Mouse (Mus musculus) c-Kit-positive CD71-negative TER-119-negative erythroid progenitor cells, embryonic 14.5 days (primary cell): ENCODE data around the gene Fkbp9.
"Not testable (repeated sequence)": the region's sequence is repeated elsewhere in the genome, so short reads cannot be mapped to it uniquely, and the experiment has no call there.

ENCODE experiments used
- DNase-seq: peaks from one replicate; pipeline ENCODE4 v3.0.0-alpha.2; 2013; ENCODE audit warnings: low read depth

Gene Fkbp9

DNA sequence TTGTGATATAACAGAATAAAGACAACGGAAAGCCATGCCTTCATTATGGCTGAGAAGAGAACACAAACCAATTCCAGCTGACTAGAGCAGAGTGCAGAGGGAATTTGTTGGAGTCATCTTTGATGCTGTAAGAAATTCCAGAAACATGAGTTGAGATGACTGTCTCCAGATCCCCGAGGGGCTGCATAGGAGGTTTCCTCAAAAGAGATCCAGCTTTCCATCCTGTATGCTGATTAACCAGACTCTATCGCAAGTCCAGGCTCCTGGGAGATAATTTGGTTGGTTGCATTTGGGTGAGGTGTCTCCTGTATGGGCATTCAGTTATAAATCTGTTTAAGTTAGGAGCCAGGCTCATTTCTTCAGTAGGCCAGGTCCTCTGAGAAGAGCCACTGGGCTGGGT, 5.8 kb downstream of the Fkbp9 start:
- DNase-seq = no peak

DNA sequence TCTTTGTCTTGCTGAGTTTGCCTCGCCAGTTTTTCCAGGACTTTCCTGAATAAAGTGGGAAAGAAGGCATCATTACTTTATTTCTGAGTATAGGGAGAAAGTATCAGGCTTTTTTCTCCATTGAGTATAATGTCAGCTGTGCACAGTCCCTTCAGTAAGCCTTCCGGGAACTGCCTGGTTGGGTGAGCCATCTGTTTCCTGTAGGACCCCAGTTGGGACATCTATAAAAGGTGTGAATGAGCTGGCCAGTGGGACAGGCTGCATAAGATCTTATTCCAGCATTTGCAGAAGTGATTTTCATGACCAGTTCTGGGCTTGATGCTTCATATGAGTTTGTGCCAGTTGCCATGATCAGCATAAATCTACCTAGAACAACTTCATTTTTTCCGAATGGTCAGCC, 11.4 kb downstream of the Fkbp9 start:
- DNase-seq = no peak

DNA sequence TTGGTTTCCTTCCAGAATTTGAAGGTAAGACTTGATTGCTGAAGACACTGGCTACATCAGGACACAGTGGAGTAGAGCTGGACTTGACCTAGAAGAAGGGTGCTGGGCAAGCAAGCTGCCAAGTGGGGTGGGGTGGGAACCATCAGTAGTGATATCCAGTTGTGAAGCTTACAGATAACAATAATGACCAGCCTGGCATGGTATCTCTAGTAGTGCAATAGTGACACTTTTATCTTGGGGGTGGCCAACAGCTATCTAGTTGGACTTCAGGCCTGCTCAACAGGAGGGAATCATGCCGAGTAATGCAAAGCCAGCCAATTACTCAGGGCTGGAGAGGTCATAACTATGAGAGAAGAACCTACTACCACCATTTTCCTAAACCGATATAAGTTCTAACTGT, 12.5 kb downstream of the Fkbp9 start:
- no peak for DNase-seq

DNA sequence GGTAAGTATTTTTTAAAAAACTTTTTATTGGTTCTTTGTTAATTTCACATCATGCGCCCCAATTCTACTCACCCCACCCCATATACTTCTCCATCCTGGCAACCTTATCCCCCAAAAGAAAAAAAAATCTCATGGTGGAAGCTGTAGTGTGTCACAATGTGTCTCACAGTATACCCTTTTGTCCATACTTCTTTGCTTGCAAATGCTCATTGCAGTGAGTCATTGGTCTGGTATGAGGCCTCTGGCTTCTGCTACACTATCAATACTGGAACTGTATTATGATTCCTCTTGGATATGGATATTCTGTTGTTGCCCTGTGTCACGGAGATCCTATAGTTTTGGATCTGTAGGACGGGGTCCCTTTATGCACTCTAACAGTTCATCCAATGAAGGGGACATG, 17.1 kb downstream of the Fkbp9 start:
- DNase-seq = no peak

DNA sequence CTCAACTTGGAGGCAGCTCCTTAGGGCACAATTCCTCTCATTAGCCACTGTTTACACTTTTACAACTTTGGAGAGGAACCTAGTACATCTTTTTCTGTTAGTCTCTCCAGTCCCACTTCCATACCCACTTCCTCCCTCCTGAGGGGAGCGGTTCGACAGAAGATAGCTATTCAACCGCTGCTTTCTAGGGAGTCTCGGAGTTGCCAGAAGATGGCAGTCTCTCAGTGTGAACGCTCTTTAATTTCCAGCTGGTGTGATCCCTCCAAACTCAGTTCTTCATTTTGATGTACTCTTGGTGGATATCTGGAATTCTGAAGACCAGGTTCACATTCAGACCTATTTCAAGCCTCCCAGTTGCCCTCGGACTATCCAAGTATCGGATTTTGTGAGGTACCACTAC, 18.5 kb downstream of the Fkbp9 start:
- no peak for DNase-seq

DNA sequence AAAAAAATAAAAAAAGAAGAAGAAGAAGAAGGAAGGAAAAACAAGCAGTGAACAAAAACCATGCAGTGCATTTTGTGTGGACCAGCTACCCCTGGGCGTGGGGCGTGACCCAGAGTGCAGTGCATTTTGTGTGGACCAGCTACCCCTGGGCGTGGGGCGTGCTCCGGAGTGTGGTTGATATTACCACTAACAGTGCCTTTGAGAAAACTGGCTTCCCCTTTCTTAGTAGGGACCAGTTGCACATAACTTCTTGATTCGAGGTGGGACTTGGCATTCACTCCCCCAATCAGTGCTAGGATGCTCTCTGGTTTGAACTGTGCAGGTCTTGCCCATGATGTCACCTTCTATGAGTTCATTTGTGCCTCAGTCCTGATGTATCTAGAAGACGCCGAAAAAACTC, 22.9 kb downstream of the Fkbp9 start:
- no peak for DNase-seq

DNA sequence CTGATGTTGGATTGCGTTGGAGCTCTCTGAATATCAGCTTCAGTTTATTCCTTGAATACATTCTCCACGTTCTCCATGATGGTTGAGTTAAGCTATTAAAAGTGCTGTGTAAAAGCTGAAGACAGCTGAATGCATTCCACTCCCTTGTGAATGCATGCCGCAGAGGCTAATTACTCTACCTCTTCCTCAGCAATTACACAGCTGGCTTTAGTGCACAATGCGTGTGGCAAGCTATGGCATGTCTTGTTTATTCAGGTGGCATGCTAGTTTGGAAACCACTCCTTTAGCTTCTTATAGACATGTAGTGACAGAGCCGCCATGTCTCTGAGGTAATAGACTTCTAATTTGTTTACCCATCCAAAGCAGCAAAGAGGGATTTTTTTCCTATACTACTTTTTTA, 24.9 kb downstream of the Fkbp9 start:
- no peak for DNase-seq

DNA sequence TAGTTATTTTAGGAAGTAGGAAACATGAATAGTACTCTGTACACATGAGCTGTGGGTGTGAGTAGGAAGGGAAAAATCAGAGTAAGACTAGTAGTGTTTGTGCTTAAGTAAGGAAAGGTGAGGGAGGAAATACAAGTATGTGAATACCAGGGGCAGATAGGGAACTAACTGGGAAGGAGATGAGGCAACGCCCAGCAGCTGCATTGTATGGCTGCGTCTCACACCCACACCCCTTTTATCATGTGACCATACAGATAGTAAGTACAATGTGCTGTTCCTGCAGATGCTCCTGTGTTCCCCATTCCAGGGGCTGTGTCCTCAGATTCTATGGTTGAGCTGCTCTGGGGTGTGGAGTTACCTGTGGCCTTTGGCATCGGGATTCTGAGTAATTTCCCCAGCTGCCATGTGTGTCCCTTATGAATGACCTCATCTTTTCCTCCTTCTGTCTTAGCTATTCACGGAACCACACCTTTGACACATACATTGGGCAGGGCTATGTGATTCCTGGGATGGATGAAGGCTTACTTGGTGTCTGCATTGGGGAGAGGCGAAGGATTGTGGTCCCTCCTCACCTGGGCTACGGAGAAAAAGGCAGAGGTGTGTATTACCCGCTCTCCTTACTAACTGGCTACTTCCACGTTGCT, 28.5 kb downstream of the Fkbp9 start:
- no peak for DNase-seq

DNA sequence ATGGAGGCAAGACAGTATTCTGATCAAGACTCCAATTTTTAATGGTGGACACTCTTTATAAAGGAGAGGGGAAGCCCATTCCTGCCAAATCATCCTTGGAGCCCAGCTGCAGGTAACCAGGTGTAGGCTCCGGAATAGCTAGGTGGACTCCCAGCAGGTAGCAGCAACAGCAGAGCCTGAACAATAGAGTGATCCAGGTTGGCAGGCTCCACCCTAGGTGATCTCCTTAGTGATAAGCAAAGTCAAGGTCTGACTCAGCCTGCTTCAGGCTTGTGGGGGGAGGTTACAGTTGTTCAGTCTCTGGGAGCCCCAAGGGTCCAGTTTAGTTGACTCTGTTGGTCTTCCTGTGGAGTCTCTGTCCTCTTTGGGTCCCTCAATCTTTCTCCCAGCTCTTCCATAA, 35.0 kb downstream of the Fkbp9 start:
- not testable (repeated sequence) for DNase-seq

DNA sequence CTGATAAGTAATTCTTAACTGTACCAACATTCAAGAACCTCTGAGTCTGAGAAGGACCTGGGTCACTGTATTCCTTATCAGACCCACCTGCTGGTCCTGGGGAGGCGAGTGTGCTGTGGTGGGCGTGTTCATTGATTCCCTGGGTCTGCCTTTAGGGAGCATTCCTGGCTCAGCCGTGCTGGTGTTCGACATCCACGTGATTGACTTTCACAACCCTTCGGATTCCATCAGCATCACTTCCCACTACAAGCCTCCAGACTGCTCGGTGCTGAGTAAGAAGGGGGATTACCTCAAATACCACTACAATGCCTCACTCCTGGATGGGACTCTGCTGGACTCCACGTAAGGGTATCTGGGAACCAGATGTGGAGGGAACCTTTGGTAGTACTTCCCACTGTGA, 36.7 kb downstream of the Fkbp9 start:
- DNase-seq = no peak

DNA sequence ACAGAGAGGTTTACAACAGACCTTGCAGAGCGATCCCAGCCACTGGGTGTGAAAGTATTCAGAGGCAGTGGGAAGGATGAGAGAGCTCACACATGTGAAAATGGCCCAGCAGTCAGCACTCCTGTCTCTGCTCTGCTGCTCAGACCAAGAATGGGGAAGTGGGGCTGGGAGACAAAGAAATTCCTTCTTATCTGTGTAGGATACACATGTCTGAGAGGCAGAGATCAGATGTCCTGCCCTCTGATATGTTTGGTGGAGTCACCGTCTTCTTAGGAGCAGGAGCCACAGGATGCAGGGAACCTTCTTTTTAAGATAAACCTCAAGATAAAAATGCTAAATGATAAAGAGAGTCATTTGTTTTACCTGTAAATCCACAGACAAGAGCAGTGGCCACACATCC, 38.2 kb downstream of the Fkbp9 start:
- DNase-seq = no peak

DNA sequence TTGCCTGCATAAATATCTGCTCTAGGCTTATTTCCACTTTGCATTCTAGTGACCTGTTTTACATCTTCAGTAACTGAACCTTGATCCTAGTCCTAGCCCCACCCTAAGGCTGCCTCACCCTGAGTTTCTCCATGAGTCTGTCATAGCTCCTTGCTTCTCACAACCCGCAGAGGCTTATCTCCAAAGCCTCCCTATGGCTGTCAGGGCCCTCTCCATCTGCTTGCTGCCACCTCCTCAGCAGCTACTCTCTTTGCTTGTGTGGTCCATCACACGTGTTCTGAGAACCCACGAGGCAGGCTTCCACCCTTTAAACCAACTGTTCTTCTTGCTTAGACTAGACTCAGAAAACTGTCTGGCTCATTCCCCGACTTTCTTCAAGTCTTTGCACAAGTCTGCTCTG, 45.0 kb downstream of the Fkbp9 start:
- no peak for DNase-seq

DNA sequence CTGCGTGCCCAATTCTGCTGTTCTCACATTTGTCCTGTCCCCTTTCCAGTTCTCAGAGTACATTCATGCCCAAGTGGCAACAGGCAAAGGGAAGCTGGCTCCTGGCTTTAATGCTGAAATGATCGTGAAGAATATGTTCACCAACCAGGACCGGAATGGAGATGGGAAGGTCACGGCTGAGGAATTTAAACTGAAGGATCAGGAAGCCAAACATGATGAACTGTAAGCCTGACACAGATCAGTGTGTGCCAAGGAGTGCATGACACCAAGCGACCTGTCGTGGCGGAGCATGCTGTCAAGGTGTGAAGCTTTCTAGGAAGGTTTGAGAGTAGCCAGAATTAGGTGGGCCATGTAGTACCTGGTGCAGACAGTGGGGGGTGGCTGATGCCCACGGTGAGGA, 46.1 kb downstream of the Fkbp9 start:
- DNase-seq = no peak

DNA sequence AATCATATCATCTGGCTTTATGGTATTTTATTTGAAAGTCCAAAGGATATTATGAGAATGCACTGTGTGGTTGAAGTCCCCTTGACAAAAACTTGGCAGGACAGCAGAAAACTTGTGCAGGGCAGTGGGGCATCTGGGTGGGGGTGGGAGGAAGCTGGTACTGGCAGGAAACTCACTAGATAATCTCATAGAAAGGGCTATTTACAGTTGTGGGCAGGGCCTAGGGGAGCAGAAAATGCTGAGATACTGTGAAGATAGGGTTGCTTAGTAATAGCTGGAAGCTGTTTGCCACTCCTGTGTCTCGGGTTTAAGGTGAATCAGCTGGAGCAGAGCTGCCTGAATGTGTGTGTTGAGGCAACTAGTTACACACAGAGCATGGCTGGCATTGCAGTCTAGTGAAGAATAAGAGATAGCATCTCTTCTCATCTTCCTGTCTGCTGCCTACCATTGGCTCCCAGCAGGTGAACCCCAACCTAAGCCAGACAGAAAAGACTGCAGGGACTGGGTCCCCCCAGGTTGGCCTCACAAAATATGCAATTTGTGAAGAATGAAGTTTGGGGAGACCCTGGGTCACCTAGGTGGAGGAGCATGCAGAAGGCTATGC, 47.6 kb downstream of the Fkbp9 start:
- DNase-seq = no peak

DNA sequence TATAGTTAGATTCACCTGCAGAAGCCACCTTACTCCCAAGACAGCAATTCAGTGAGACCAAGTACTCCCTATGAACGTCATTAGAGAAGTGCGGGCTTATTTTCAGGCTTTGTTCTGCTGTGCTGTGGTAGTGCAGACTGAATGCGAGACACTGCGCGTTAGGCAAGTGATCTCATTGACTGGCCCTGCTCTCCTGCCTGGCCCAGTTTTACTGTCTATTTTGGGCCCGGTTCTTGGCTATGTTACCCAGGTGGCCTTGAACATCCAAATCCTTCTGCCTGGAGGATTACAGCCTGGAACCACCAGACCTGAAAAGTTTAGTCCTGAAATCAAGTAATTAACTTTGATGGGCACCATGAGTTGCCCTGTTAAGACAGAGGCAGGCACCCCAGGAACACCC, 56.7 kb downstream of the Fkbp9 start:
- no peak for DNase-seq

DNA sequence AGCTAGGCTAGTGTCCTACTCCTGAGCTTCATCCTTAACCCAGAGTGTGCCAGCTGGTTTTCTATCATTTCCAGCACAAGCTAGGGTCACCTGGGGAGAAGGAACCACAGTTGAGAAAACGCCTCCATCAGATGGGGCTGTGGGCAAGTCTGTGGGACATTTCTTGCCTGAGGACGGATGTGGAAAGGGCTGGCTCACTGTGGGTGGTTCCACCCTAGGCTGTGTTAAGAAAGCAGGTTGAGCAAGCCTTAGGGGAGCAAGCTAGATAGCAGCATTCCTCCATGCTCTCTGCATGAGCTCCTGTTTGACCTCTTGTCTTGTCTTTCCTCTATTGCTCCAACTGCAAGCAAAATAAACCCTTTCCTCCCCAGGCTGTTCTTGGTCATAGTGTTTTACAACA, 58.9 kb downstream of the Fkbp9 start:
- DNase-seq = no peak

DNA sequence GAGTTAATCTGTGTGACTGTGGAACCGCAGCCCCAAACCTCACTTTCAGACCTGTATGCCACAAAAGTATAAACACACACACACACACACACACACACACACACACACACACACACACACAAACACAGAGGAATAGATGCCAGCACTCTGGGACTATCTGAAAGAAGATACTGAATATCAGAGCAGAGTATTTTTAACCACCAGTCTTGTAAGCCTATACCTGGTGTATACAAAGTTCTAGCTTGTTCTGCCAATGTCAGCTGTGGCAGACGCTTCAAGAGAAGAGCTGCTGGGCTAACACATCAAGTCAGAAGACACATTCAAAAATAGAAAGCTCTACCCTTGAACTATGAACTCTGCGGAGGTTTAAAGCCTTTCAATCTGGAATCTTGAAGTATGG, 67.7 kb downstream of the Fkbp9 start:
- no peak for DNase-seq

DNA sequence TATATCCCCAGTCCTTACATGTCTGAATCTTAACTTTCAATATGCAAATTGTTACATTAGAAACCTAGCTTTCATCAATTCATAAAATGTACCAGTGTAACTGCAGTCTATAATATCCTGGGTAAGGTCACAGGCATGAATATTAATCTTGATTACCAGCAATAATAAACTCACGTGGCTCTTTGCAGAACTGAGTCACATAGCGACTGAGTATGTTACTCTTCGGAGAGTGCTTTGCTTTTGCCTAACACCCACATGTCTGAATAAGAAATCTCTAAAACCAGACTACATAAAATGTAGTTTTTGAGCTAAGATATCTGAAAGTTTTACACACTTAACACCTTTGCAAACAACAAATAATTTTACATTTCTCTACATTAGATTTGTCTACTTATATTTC, 69.5 kb downstream of the Fkbp9 start:
- DNase-seq = no peak

DNA sequence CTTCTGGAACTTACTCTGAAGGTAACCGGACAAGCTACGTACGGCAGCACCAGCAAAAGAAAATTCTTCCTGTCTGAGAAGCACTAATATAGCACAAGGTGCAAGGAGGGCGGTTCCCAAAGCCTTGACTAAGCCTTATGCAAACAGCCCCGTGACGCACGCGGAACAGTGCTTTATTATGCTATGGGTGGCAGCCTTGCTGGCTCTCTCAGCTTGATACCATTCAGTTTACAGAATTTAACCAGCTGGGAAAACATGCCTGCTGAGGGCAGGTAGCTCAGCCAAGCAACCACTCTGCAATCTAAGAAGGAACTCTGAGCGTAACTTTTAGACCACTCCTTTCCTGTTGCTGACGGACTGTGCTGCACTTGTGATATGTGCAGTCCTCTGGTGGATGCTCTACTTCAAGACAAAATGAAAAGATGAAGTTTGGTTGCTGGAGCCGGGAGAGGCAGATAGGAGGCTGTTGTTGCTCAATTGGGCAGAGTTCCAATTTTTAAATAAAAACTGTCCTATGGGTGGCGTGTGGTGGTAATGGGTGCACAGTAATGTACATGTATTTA, 70.0 kb downstream of the Fkbp9 start:
- DNase-seq = no peak

DNA sequence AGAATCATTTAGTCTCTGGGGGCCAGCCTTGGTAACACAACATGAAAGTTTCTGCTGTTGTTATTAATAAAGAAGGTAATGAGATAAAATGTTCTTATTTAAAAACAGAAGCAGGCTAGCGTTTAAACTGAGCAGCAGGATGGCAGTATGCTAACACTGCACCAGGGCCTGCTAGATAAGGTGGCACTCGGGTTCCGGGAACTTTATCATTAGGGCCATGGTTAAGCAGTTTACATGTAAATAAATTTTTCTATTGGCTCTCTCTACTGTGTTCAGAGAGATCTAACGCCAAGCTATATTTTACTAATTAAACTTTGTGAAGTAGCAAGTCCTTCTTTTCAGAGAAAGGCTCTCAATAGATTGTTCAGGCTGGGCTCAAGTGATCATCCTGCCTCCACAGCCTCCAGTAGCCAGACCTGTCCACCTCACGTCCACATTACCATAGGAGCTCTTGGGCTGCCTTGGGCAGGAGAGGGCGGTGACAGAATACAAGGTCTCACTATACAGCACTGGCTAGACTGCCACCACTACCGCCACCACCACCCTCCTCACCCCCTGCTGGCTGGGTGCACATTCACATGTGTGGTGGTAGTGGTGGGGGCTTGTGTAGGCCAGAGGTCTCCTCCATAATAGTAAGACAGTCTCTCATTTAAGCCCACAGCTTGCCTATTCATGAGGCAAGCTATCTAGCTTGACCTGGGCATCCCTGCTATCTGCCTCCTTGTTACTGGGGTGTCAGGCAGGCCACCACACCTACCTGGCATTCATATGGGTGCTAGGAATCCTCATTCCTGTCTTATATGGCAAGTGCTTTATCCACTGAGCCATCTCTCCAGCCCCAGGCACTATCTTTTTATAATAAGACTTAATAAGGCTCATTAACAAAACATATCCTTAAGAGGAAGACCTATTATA, 71.0 kb downstream of the Fkbp9 start:
- no peak for DNase-seq

DNA sequence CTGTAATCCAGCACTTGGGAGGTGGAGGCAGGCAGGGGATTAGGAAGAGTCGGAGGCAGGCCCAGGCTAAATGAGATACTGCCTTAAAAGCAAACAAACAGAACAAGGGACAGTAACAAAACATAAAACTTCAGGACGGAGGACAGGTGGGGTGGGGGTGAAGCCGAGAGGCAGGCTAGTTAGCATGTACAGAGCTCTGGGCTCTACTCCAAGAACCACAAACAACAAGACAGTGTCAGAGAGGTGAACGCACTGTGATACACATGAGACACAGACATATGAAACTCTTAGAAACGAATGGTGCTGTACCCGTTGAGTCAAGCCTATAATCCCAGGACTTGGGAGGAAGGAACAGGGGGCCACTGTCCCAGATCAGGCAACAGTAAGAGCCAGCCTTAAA, 72.0 kb downstream of the Fkbp9 start:
- DNase-seq = no peak

DNA sequence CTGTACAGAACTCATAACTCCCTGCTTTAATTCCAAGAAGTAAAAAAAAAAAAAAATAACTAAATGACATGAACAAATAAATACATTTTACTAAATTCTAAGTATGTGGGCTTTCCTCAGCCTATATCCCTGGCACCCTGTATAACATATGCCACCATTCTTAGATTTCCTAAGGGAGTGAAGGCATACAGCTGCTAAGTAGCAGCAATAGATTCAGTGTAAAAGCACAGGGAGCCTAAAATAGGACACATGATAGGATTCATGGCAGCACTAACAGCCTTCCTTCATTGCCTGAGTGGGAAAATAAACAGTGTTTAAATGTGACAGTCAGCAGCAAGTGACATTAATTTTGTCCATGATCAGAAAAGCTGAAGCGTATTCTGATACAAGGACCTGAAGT, 72.5 kb downstream of the Fkbp9 start:
- DNase-seq = no peak

DNA sequence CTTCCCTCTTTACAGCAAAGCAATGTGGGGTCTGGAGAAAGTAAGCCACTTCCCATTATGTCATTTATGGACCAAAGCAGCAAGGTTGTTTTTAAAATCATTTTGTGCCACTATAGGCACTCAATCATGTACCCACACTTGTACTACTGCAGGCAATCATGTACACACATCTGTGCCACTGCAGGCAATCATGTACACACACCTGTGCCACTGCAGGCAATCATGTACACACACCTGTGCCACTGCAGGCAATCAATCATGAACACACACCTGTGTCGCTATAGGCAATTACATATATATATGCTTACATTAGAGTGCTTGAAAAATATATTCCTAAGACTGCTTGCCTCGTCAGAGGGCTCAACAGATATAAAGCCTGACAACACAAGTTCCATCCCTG, 73.1 kb downstream of the Fkbp9 start:
- DNase-seq = no peak
